Mouse (Mus musculus): ENCODE measurements around the gene Gbgt1. TPM values are rescaled to one million over a fixed set of nuclear protein-coding genes. Genes with fewer than 3 reads are reported as not detected.
A peak's percentile ranks its signal among the peaks of the same experiment; 100 is the strongest.

The Gbgt1 gene
- total RNA-seq, 2 experiments from 2014 or later, result 1.7 to 3.1 TPM

- DNase-seq (ENCODE audit: low spot score), result no peak
- intact Hi-C loops (cut with DNase I), result no loop called here
These were observed 44.0 kb downstream of the Gbgt1 start for GRCm38 (mm10) chr2:28540587-28541227.

GRCm38 (mm10) chr2:28543894-28544293, 47.2 kb downstream of the Gbgt1 start:
- no peak for DNase-seq (ENCODE audit: low spot score)

GRCm38 (mm10) chr2:28545976-28546375, 49.3 kb downstream of the Gbgt1 start:
- intact Hi-C loops (cut with DNase I), result no loop called here
- DNase-seq (ENCODE audit: low spot score), result no peak

More at GRCm38 (mm10) chr2:28543894-28544293, 47.2 kb downstream of the Gbgt1 start:
- intact Hi-C loops (cut with DNase I), result no loop called here

- DNase-seq (ENCODE audit: low spot score), result no peak
- intact Hi-C loops (cut with DNase I), result no loop called here
These were observed 49.9 kb downstream of the Gbgt1 start for GRCm38 (mm10) chr2:28546560-28546959.

GRCm38 (mm10) chr2:28547237-28548172, 50.8 kb downstream of the Gbgt1 start:
- intact Hi-C loops (cut with DNase I), result loop anchor here (1.0 kb wide), 1 partner anchor 33 kb away; no protein-coding TSS in a partner anchor
- DNase-seq (ENCODE audit: low spot score), result peak; percentile 59

- no peak for DNase-seq (ENCODE audit: low spot score)
- intact Hi-C loops (cut with DNase I), result no loop called here
These were observed 52.5 kb downstream of the Gbgt1 start for GRCm38 (mm10) chr2:28549157-28549556.

GRCm38 (mm10) chr2:28552301-28552700, 55.6 kb downstream of the Gbgt1 start:
- no peak for DNase-seq (ENCODE audit: low spot score)
- intact Hi-C loops (cut with DNase I), result no loop called here

Other genes starting within 250 kb of the Gbgt1 start
- gene Ppp1r26, start 50.1 kb upstream of the Gbgt1 start, total RNA-seq (2021), result 1 to 10 TPM; 4.2 to 4.6 TPM
- not detected for gene 1700007K13Rik, start 30.6 kb upstream of the Gbgt1 start, total RNA-seq (2021)
- 10 to 100 TPM; 43.0 to 43.9 TPM for gene Mrps2, start 28.8 kb upstream of the Gbgt1 start, total RNA-seq (2021)
- gene Gm10134, start 9.2 kb downstream of the Gbgt1 start, total RNA-seq (2021), result 1 to 10 TPM in 1 of 2 experiments, not detected in 1; 1.4 TPM
- 10 to 100 TPM; 11.9 to 13.8 TPM for gene Ralgds, start 16.2 kb downstream of the Gbgt1 start, total RNA-seq (2021)
- not detected for gene Cel, start 66.5 kb downstream of the Gbgt1 start, total RNA-seq (2021)
- 10 to 100 TPM; 11.5 to 11.6 TPM for gene Gtf3c5, start 86.9 kb downstream of the Gbgt1 start, total RNA-seq (2021)
- gene Gfi1b, start 125.1 kb downstream of the Gbgt1 start, total RNA-seq (2021), result not detected
- gene Tsc1, start 144.3 kb downstream of the Gbgt1 start, total RNA-seq (2021), result 10 to 100 TPM; 23.5 to 24.7 TPM
- under 1 TPM in 1 of 2 experiments, not detected in 1; 0.52 TPM for gene Spaca9, start 202.8 kb downstream of the Gbgt1 start, total RNA-seq (2021)
- gene Ak8, start 203.3 kb downstream of the Gbgt1 start, total RNA-seq (2021), result not detected

All from heart, postnatal 25 days (tissue).